Mouse (Mus musculus): ENCODE data around the gene Zfp383. TPM values are rescaled to one million over a fixed set of nuclear protein-coding genes. Genes with fewer than 3 reads are reported as not detected.

The Zfp383 gene
- polyA plus RNA-seq, 1 experiment = 3.9 TPM

DNA sequence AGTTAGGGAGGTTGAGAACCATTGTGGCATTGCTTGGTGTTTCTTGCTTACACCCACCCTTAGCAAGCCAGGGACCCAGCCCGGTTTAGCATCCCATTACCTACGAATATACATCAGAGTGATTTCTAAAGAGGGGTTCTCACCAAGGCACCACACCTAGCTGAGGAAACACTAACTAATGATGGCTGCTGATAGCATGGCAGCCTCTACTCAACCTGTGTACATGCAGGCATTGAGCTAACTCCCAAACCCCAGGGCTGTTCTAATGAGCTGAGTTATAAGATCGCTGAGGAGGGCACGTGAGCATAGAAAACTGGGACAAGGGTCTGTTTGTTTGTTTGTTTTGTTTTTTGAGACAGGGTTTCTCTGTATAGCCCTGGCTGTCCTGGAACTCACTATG lies 15.3 kb upstream of the Zfp383 start:
- 85% methylated on average over 4 of the region's 4 CpGs for WGBS
- Histone ChIP-seq H3K4me1 (ENCODE audit: control insufficient read depth, insufficient read depth, low read length) (no peaks in the 10 kb centered on the region), H3K27ac (ENCODE audit: control insufficient read depth, insufficient read depth, low read depth, low read length, poor library complexity) (no peak overlapping the region), H3K4me3 (replicated peaks; ENCODE audit: control insufficient read depth, low read depth, low read length) (no peak overlapping the region)
- TF ChIP-seq POLR2A (IDR thresholded peaks at IDR 0.05; ENCODE audit: borderline replicate concordance, control insufficient read depth, low read depth, low read length) (no peak), CTCF (IDR thresholded peaks at IDR 0.05; ENCODE audit: control insufficient read depth, insufficient read depth, low read length) (no peak)

- no peak overlapping the region for H3K27ac ChIP-seq (ENCODE audit: control insufficient read depth, insufficient read depth, low read depth, low read length, poor library complexity)
- H3K4me1 ChIP-seq (ENCODE audit: control insufficient read depth, insufficient read depth, low read length) = no peaks in the 10 kb centered on the region
- no peak for TF ChIP-seq CTCF (IDR thresholded peaks at IDR 0.05; ENCODE audit: control insufficient read depth, insufficient read depth, low read length)
- TF ChIP-seq POLR2A (IDR thresholded peaks at IDR 0.05; ENCODE audit: borderline replicate concordance, control insufficient read depth, low read depth, low read length) = no peak
- no peak overlapping the region for H3K4me3 ChIP-seq (replicated peaks; ENCODE audit: control insufficient read depth, low read depth, low read length)
- WGBS = 75% methylated on average over 4 of the region's 4 CpGs
Observed at GRCm38 (mm10) chr7:29898351-29898750, 9.7 kb upstream of the Zfp383 start.

GRCm38 (mm10) chr7:29904101-29904500 lies 3.9 kb upstream of the Zfp383 start:
- H3K4me1 ChIP-seq (ENCODE audit: control insufficient read depth, insufficient read depth, low read length) = peaks cover 1% of the 10 kb centered on the region; the same call in 1 of the 2 replicates
- H3K27ac ChIP-seq (ENCODE audit: control insufficient read depth, insufficient read depth, low read depth, low read length, poor library complexity) = no peak overlapping the region
- TF ChIP-seq POLR2A (IDR thresholded peaks at IDR 0.05; ENCODE audit: borderline replicate concordance, control insufficient read depth, low read depth, low read length) (no peak), CTCF (IDR thresholded peaks at IDR 0.05; ENCODE audit: control insufficient read depth, insufficient read depth, low read length) (no peak)
- 88% methylated on average over 4 of the region's 4 CpGs for WGBS
- H3K4me3 ChIP-seq (replicated peaks; ENCODE audit: control insufficient read depth, low read depth, low read length) = no peak overlapping the region

GRCm38 (mm10) chr7:29905966-29906681 lies 1.9 kb upstream of the Zfp383 start, which contains the start of gene Zfp27:
Gene Zfp27 (minus strand): TSS chr7:29906572.
- TF ChIP-seq CTCF (IDR thresholded peaks at IDR 0.05; ENCODE audit: control insufficient read depth, insufficient read depth, low read length) = no peak
- no peak for TF ChIP-seq POLR2A (IDR thresholded peaks at IDR 0.05; ENCODE audit: borderline replicate concordance, control insufficient read depth, low read depth, low read length)
- peak within 1 kb of the TSS; percentile 78 for H3K4me3 ChIP-seq (replicated peaks; ENCODE audit: control insufficient read depth, low read depth, low read length)
- H3K4me1 ChIP-seq (ENCODE audit: control insufficient read depth, insufficient read depth, low read length) = peaks cover 1% of the 10 kb centered on the region; the same call in 1 of the 2 replicates
- H3K27ac ChIP-seq (ENCODE audit: control insufficient read depth, insufficient read depth, low read depth, low read length, poor library complexity) = peak within 1 kb of the TSS; percentile 4; the same call in 1 of the 2 replicates
- WGBS = under 1% methylated on average over 22 of the region's 22 CpGs

DNA sequence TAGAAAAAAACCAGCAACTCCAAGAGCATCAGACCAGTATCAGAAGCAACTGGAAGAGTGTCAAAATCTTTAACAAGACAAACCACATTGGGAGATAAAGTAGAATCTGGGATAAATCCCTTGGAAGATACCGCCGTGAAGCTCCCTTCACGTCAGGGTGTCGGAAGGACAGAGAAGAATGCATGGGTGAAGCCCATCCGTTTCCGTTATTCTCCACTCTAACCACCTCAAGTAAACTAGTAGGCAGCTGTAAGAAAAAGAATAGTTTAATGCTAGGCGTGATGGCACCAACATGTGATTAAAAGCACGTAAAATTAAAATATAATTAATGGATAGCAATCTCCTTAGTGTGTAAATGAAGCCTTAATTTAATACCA lies 1.4 kb upstream of the Zfp383 start:
- Histone ChIP-seq H3K4me3 (replicated peaks; ENCODE audit: control insufficient read depth, low read depth, low read length) (no peak overlapping the region), H3K27ac (ENCODE audit: control insufficient read depth, insufficient read depth, low read depth, low read length, poor library complexity) (no peak overlapping the region), H3K4me1 (ENCODE audit: control insufficient read depth, insufficient read depth, low read length) (peaks cover 1% of the 10 kb centered on the region; the same call in 1 of the 2 replicates)
- WGBS = 44% methylated on average over 8 of the region's 8 CpGs
- TF ChIP-seq POLR2A (IDR thresholded peaks at IDR 0.05; ENCODE audit: borderline replicate concordance, control insufficient read depth, low read depth, low read length) (no peak), CTCF (IDR thresholded peaks at IDR 0.05; ENCODE audit: control insufficient read depth, insufficient read depth, low read length) (no peak)

DNA sequence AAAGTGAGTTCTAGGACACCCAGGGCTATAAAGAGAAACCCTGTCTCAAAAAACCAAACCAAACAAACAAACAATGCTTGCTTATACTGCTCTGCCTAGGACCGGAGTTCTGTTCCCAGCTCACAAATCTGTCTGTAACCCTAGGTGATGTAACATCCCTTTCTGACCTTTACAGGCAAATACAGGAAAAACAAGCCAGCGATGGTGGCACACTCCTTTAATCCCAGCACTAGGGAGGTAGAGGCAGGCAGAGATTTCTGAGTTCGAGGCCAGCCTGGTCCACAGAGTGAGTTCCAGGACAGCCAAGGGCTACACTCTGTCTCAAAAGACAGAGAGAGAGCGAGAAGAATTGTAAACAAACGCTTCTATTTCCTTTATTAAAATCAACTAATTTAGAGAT lies 817 bp upstream of the Zfp383 start:
- Histone ChIP-seq H3K27ac (ENCODE audit: control insufficient read depth, insufficient read depth, low read depth, low read length, poor library complexity) (no peak overlapping the region), H3K4me3 (replicated peaks; ENCODE audit: control insufficient read depth, low read depth, low read length) (no peak overlapping the region), H3K4me1 (ENCODE audit: control insufficient read depth, insufficient read depth, low read length) (peaks cover 1% of the 10 kb centered on the region; the same call in 1 of the 2 replicates)
- 80% methylated on average over 5 of the region's 5 CpGs for WGBS
- TF ChIP-seq CTCF (IDR thresholded peaks at IDR 0.05; ENCODE audit: control insufficient read depth, insufficient read depth, low read length) = no peak
- TF ChIP-seq POLR2A (IDR thresholded peaks at IDR 0.05; ENCODE audit: borderline replicate concordance, control insufficient read depth, low read depth, low read length) = no peak

GRCm38 (mm10) chr7:29910252-29910651 lies 2.2 kb downstream of the Zfp383 start:
- Histone ChIP-seq H3K4me3 (replicated peaks; ENCODE audit: control insufficient read depth, low read depth, low read length) (no peak overlapping the region), H3K4me1 (ENCODE audit: control insufficient read depth, insufficient read depth, low read length) (peaks cover 1% of the 10 kb centered on the region; the same call in 1 of the 2 replicates), H3K27ac (ENCODE audit: control insufficient read depth, insufficient read depth, low read depth, low read length, poor library complexity) (no peak overlapping the region)
- 88% methylated on average over 2 of the region's 2 CpGs for WGBS
- no peak for TF ChIP-seq POLR2A (IDR thresholded peaks at IDR 0.05; ENCODE audit: borderline replicate concordance, control insufficient read depth, low read depth, low read length)
- no peak for TF ChIP-seq CTCF (IDR thresholded peaks at IDR 0.05; ENCODE audit: control insufficient read depth, insufficient read depth, low read length)

DNA sequence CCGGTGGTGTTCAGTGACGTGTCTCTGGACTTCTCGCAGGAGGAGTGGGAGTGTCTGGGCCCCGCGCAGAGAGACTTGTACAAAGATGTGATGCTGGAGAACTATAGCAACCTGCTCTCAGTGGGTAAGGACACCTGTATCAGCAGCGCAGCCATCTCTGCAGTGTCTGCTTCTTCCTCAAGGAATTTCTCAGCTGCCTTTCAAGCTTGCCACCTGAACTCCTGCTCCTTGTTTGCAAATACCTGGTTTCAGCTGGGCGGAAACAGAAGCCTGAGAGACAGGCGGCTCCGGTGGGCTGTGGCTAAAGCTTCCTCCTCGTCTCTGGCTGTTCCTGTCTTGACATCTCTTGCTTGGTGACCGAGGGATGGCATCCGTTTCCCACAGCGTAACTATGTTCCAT lies 4.1 kb downstream of the Zfp383 start:
- Histone ChIP-seq H3K27ac (ENCODE audit: control insufficient read depth, insufficient read depth, low read depth, low read length, poor library complexity) (no peak overlapping the region), H3K4me1 (ENCODE audit: control insufficient read depth, insufficient read depth, low read length) (peaks cover 1% of the 10 kb centered on the region; the same call in 1 of the 2 replicates), H3K4me3 (replicated peaks; ENCODE audit: control insufficient read depth, low read depth, low read length) (no peak overlapping the region)
- no peak for TF ChIP-seq POLR2A (IDR thresholded peaks at IDR 0.05; ENCODE audit: borderline replicate concordance, control insufficient read depth, low read depth, low read length)
- no peak for TF ChIP-seq CTCF (IDR thresholded peaks at IDR 0.05; ENCODE audit: control insufficient read depth, insufficient read depth, low read length)
- 87% methylated on average over 13 of the region's 13 CpGs for WGBS

Measured in bone marrow, adult 2 months (tissue).